Mouse (Mus musculus) hindbrain, embryonic 15.5 days (tissue): ENCODE data around the gene Fbxw9. TPM values are rescaled to one million over a fixed set of nuclear protein-coding genes. Genes with fewer than 3 reads are reported as not detected.
"Not testable (repeated sequence)": the region's sequence is repeated elsewhere in the genome, so short reads cannot be mapped to it uniquely, and the experiment has no call there.

Source experiments
- ATAC-seq: fragments of 200-750 bp; cut with Nextera tagmentation; 2 replicates; pipeline ENCODE4 v1.8.0; 2017; ENCODE audit warnings: low read depth, moderate number of reproducible peaks, moderate TSS enrichment; ENCODE audit not compliant: low FRiP score
- H3K27ac ChIP-seq: fragments of 300-500 bp; sonication (generic); replicated peaks from 2 replicates; pipeline ENCODE4 v1.5.1; 2015; ENCODE audit warnings: mild to moderate bottlenecking, inconsistent platforms
- H3K27me3 ChIP-seq: fragments of 300-500 bp; sonication (generic); 2 replicates; pipeline ENCODE4 v1.6.1; 2015; ENCODE audit warnings: control low read depth, inconsistent platforms
- H3K36me3 ChIP-seq: fragments of 300-500 bp; sonication (generic); 2 replicates; pipeline ENCODE4 v1.6.1; 2015; ENCODE audit warnings: control low read depth, inconsistent platforms
- H3K4me1 ChIP-seq: fragments of 300-500 bp; sonication (generic); replicated peaks from 2 replicates; pipeline ENCODE4 v1.6.1; 2015; ENCODE audit warnings: control low read depth, inconsistent platforms
- H3K4me2 ChIP-seq: fragments of 300-500 bp; sonication (generic); 2 replicates; pipeline ENCODE4 v1.6.1; 2015; ENCODE audit warnings: moderate library complexity, mild to moderate bottlenecking, inconsistent platforms
- H3K4me3 ChIP-seq: fragments of 300-500 bp; sonication (generic); 2 replicates; pipeline ENCODE4 v1.5.1; 2015; ENCODE audit warnings: mild to moderate bottlenecking, inconsistent platforms
- H3K9ac ChIP-seq: fragments of 300-500 bp; sonication (generic); 2 replicates; pipeline ENCODE4 v1.6.1; 2015; ENCODE audit warnings: inconsistent platforms
- H3K9me3 ChIP-seq: fragments of 300-500 bp; sonication (generic); 2 replicates; pipeline ENCODE4 v1.6.1; 2016; ENCODE audit warnings: control low read depth, inconsistent platforms
- WGBS: fragments of 180-500 bp; shearing (Covaris S2); methylation state at CpG from one replicate; pipeline ENCODE4 v1.1.7; 2015; 5-methylcytosine and 5-hydroxymethylcytosine counted together
- polyA plus RNA-seq: library from polyadenylated mRNA; unstranded; fragments of >200 nt; fragmentation: Nextera tagmentation; extraction: Ambion mirVana; gene quantifications from 2 replicates; pipeline ENCODE4 v1.2.1, GENCODE M21; 2015

Gene Fbxw9
- polyA plus RNA-seq, 1 experiment from 2014 or later = 76.1 TPM

DNA sequence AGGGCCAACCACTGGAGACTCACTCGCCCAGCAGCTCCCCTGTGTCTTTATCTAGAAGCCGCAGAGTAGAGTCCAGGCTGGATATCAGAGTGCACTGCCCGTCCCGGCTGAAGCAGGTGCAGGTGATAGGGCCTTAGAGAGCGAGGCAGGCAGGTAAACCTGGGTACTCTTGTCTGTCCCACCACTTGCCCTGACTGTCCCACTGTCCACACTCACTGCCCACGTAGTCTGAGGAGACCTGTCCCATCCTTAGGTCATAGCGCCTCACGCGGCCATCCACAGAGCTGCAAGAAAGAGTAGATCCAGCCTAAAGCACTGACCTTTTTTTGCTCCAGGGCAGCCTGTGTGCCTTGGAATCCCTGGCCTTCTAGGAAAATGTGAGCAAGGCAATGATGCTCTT, 16.1 kb downstream of the Fbxw9 start:
- no peak for ATAC-seq
- no peaks in the 10 kb centered on the region for H3K9me3 ChIP-seq
- peaks cover 24% of the 10 kb centered on the region for H3K4me1 ChIP-seq
- H3K36me3 ChIP-seq = peaks cover 47% of the 10 kb centered on the region
- no peak overlapping the region for H3K4me2 ChIP-seq
- H3K9ac ChIP-seq = no peak overlapping the region
- 74% methylated on average over 9 of the region's 9 CpGs for WGBS
- H3K4me3 ChIP-seq = no peak overlapping the region
- H3K27ac ChIP-seq = no peak overlapping the region
- no peaks in the 10 kb centered on the region for H3K27me3 ChIP-seq

GRCm38 (mm10) chr8:85076993-85077392, 17.1 kb downstream of the Fbxw9 start:
- 0% methylated on average over 2 of the region's 2 CpGs for WGBS
- Histone ChIP-seq H3K27ac (no peak overlapping the region), H3K9ac (0 out of 2 replicates have a peak overlapping the region, but pooled peaks have one; percentile 18), H3K9me3 (no peaks in the 10 kb centered on the region), H3K4me2 (no peak overlapping the region), H3K4me1 (peaks cover 30% of the 10 kb centered on the region), H3K36me3 (peaks cover 47% of the 10 kb centered on the region), H3K27me3 (no peaks in the 10 kb centered on the region), H3K4me3 (no peak overlapping the region)
- peak; percentile 50; the same call in 1 of the 2 replicates for ATAC-seq

DNA sequence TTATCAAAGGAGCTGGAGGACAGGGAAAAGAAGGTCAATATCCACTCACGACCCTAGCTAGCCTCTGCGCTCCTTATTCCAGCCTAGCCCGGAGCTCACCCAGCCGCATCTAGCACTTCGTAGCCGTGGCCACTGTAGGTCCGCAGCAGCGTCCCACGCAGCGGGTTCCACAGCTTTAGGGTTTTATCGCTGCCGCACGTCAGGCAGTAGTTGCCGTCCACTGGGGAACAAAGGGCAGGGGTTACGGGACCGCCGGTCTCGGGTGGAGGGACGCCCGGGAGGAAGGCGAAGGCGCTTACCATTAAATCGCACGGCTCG, 20.3 kb downstream of the Fbxw9 start:
- peak overlapping the region; percentile 51 for H3K27ac ChIP-seq
- WGBS = under 1% methylated on average over 25 of the region's 25 CpGs

DNA sequence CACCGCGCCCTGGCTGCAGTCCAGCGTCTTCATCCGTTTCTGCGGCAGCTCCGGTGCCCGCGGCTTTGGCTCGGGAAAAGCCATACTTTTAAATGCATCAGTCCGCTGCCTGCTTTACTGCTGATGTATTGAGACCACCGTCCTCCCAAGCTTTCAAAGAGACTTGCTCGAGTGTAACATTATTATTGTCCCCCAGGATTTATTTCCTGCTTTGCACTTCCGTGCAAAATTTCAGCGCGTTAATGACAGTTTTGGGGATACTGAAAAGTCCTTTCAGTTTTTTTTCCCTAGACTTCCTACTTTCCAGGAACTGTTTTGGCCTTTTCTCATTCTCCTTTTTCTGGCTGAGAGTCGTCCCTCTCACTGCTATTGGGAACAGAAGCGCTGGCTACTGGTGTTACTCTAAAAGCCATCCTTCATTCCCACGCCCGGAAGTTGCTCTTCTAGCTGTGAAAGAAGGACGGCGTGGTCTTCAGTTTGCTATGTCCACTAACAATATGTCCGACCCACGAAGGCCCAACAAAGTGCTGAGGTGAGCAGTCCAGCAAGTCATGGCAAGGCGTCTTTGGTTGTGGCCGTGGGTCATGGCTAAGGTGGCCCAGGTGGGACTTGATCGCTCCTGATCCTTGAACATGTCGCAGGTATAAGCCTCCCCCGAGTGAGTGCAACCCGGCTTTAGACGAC, 20.8 kb downstream of the Fbxw9 start, which contains the start of gene Wdr83os:
Gene Wdr83os (plus strand): TSS at position 209 of the 684 bp plus-strand sequence.
- no peaks in the 10 kb centered on the region for H3K9me3 ChIP-seq
- peak; percentile 16; the same call in 1 of the 2 replicates for ATAC-seq
- peak within 1 kb of the TSS; percentile 51 for H3K27ac ChIP-seq
- H3K4me1 ChIP-seq = peaks cover 38% of the 10 kb centered on the region
- H3K36me3 ChIP-seq = peaks cover 25% of the 10 kb centered on the region
- H3K9ac ChIP-seq = peak within 1 kb of the TSS; percentile 86
- WGBS = under 1% methylated on average over 30 of the region's 30 CpGs
- peak within 1 kb of the TSS; percentile 92 for H3K4me2 ChIP-seq
- no peaks in the 10 kb centered on the region for H3K27me3 ChIP-seq
- H3K4me3 ChIP-seq = peak within 1 kb of the TSS; percentile 72

More for the DNA sequence above, 20.3 kb downstream of the Fbxw9 start:
- peaks cover 30% of the 10 kb centered on the region for H3K36me3 ChIP-seq
- peak overlapping the region; percentile 86 for H3K9ac ChIP-seq
- H3K27me3 ChIP-seq = no peaks in the 10 kb centered on the region
- H3K4me2 ChIP-seq = peak overlapping the region; percentile 92
- H3K4me3 ChIP-seq = peak overlapping the region; percentile 72
- H3K9me3 ChIP-seq = no peaks in the 10 kb centered on the region
- H3K4me1 ChIP-seq = peaks cover 38% of the 10 kb centered on the region
- no peak for ATAC-seq

GRCm38 (mm10) chr8:85081216-85081555, 21.3 kb downstream of the Fbxw9 start, which contains the start of gene Wdr83:
Gene Wdr83, minus strand, starts transcription at chr8:85081306.
- no peaks in the 10 kb centered on the region for H3K9me3 ChIP-seq
- ATAC-seq = peak; percentile 35; the same call in 1 of the 2 replicates
- peak within 1 kb of the TSS; percentile 86 for H3K9ac ChIP-seq
- H3K4me1 ChIP-seq = peaks cover 38% of the 10 kb centered on the region
- peaks cover 20% of the 10 kb centered on the region for H3K36me3 ChIP-seq
- 2% methylated on average over 9 of the region's 9 CpGs for WGBS
- peak within 1 kb of the TSS; percentile 92 for H3K4me2 ChIP-seq
- no peaks in the 10 kb centered on the region for H3K27me3 ChIP-seq
- H3K4me3 ChIP-seq = peak within 1 kb of the TSS; percentile 72
- peak within 1 kb of the TSS; percentile 51 for H3K27ac ChIP-seq

- not testable (repeated sequence) for ATAC-seq, H3K9ac ChIP-seq, H3K9me3 ChIP-seq, H3K4me3 ChIP-seq, H3K27ac ChIP-seq, H3K27me3 ChIP-seq
- WGBS = 94% methylated on average over 4 of the region's 4 CpGs
- Histone ChIP-seq H3K36me3 (peaks cover 12% of the 10 kb centered on the region), H3K4me2 (peak overlapping the region; percentile 92; the same call in 1 of the 2 replicates), H3K4me1 (peaks cover 38% of the 10 kb centered on the region)
Observed at GRCm38 (mm10) chr8:85082169-85082568, 22.3 kb downstream of the Fbxw9 start.

- ATAC-seq = peak; percentile 90
- H3K27ac ChIP-seq = 0 out of 2 replicates have a peak within 1 kb of the TSS, but pooled peaks have one; percentile 39
- H3K4me3 ChIP-seq = peak within 1 kb of the TSS; percentile 80
- peaks cover 9% of the 10 kb centered on the region for H3K36me3 ChIP-seq
- peak within 1 kb of the TSS; percentile 63 for H3K9ac ChIP-seq
- H3K4me1 ChIP-seq = peaks cover 38% of the 10 kb centered on the region
- WGBS = under 1% methylated on average over 30 of the region's 30 CpGs
- peak within 1 kb of the TSS; percentile 97 for H3K4me2 ChIP-seq
- no peaks in the 10 kb centered on the region for H3K9me3 ChIP-seq
- H3K27me3 ChIP-seq = no peaks in the 10 kb centered on the region
Observed at GRCm38 (mm10) chr8:85083108-85083813, 23.4 kb downstream of the Fbxw9 start, which contains the start of gene Man2b1. Gene Man2b1, plus strand, starts transcription at chr8:85083270.

DNA sequence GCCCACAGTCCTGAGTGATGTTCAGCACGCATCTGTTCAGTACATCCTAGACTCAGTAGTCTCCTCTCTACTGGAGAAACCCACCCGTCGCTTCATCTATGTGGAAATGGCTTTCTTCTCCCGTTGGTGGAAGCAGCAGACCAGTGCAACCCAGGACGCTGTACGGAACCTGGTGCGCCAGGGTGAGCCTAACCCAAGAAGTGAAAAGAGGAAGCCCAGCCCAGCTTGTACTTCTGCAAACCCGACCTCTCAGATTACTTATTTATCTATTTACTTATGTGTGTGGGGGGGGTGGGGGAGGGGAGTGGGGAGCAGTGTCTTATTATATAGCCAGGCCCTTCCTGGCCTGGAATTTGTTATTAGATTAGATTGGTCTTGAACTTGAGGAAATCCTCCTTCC, 24.8 kb downstream of the Fbxw9 start:
- H3K27me3 ChIP-seq = no peaks in the 10 kb centered on the region
- H3K36me3 ChIP-seq = peaks cover 3% of the 10 kb centered on the region; the same call in 1 of the 2 replicates
- no peak overlapping the region for H3K9ac ChIP-seq
- no peak for ATAC-seq
- WGBS = 93% methylated on average over 8 of the region's 8 CpGs
- H3K4me3 ChIP-seq = no peak overlapping the region
- H3K4me2 ChIP-seq = no peak overlapping the region
- no peaks in the 10 kb centered on the region for H3K9me3 ChIP-seq
- H3K4me1 ChIP-seq = peaks cover 34% of the 10 kb centered on the region
- no peak overlapping the region for H3K27ac ChIP-seq

- H3K9ac ChIP-seq = no peak overlapping the region
- H3K27ac ChIP-seq = no peak overlapping the region
- no peaks in the 10 kb centered on the region for H3K27me3 ChIP-seq
- H3K4me3 ChIP-seq = no peak overlapping the region
- no peak overlapping the region for H3K4me2 ChIP-seq
- 76% methylated on average over 3 of the region's 3 CpGs for WGBS
- H3K9me3 ChIP-seq = no peaks in the 10 kb centered on the region
- no peak for ATAC-seq
- H3K36me3 ChIP-seq = peaks cover 3% of the 10 kb centered on the region; the same call in 1 of the 2 replicates
- H3K4me1 ChIP-seq = peaks cover 28% of the 10 kb centered on the region
Observed at GRCm38 (mm10) chr8:85086238-85086637, 26.4 kb downstream of the Fbxw9 start.

DNA sequence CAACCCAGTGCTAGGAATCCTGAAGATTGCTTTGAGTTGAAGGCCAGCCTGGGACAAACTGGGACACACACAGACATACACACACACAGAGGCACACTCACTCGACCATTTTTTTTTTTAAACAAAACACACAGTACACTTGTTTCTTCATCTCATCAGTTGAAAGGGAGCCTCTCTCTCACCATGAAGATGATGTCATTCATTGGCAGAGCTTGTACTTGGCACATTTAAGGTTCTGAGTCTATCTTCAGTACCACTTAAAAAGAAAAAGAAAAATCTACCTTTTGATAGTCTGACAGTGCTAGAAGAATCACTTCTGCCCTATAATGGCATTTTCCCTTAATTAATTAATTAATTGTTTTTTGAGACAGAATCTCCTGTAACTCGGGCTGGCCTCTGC, 28.9 kb downstream of the Fbxw9 start:
- Histone ChIP-seq H3K4me1 (peaks cover 5% of the 10 kb centered on the region), H3K4me3 (no peak overlapping the region), H3K36me3 (peaks cover 8% of the 10 kb centered on the region; the same call in 1 of the 2 replicates), H3K27ac (no peak overlapping the region), H3K9me3 (no peaks in the 10 kb centered on the region), H3K27me3 (no peaks in the 10 kb centered on the region), H3K9ac (no peak overlapping the region), H3K4me2 (no peak overlapping the region)
- no peak for ATAC-seq
- WGBS = 82% methylated on average over 2 of the region's 2 CpGs

DNA sequence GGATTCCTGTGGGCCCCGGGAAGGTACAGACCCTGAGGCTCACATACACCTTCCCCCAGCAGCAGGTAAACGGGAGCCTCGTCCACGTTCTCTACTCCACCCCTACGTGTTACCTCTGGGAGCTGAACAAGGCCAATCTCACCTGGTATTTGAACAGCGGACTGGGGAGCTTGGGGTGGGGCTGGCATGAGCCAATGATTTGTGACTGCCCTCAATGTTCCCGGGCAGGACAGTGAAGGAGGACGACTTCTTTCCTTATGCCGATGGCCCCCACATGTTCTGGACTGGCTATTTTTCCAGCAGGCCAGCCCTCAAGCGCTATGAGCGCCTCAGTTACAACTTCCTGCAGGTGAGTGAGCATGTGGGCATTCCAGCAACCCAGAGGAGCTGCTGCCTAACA, 31.0 kb downstream of the Fbxw9 start:
- peaks cover 12% of the 10 kb centered on the region; the same call in 1 of the 2 replicates for H3K36me3 ChIP-seq
- no peak overlapping the region for H3K9ac ChIP-seq
- no peaks in the 10 kb centered on the region for H3K27me3 ChIP-seq
- H3K4me2 ChIP-seq = no peak overlapping the region
- no peaks in the 10 kb centered on the region for H3K4me1 ChIP-seq
- H3K4me3 ChIP-seq = no peak overlapping the region
- 90% methylated on average over 11 of the region's 11 CpGs for WGBS
- no peak overlapping the region for H3K27ac ChIP-seq
- H3K9me3 ChIP-seq = no peaks in the 10 kb centered on the region
- no peak for ATAC-seq

- Histone ChIP-seq H3K27ac (no peak overlapping the region), H3K9me3 (no peaks in the 10 kb centered on the region), H3K27me3 (no peaks in the 10 kb centered on the region), H3K4me3 (no peak overlapping the region), H3K9ac (no peak overlapping the region), H3K4me1 (no peaks in the 10 kb centered on the region), H3K4me2 (no peak overlapping the region), H3K36me3 (peaks cover 14% of the 10 kb centered on the region; the same call in 1 of the 2 replicates)
- WGBS = 36% methylated on average over 20 of the region's 21 CpGs
- no peak for ATAC-seq
Observed at GRCm38 (mm10) chr8:85091526-85092090, 31.8 kb downstream of the Fbxw9 start.
